Mouse (Mus musculus) cerebellum, adult 2 months (tissue): Measurements from ENCODE around the gene Spon2. TPM values are rescaled to one million over a fixed set of nuclear protein-coding genes. Genes with fewer than 3 reads are reported as not detected.

Experiments
- DNase-seq, 2 experiments: peaks; one replicate each; pipeline ENCODE4 v3.0.0; 2021
- H3K27ac ChIP-seq: fragments of 200-500 bp; 2 replicates; pipeline ENCODE4 v1.5.1; 2012; ENCODE audit warnings: low read length, control low read depth, inconsistent platforms; ENCODE audit not compliant: insufficient read depth
- H3K27me3 ChIP-seq: fragments of 200-500 bp; 2 replicates; pipeline ENCODE4 v1.6.1; 2012; ENCODE audit warnings: inconsistent platforms, mild to moderate bottlenecking, low read length, moderate library complexity; ENCODE audit not compliant: control insufficient read depth, insufficient read depth
- H3K4me1 ChIP-seq: fragments of 200-500 bp; 2 replicates; pipeline ENCODE4 v1.6.1; 2011; ENCODE audit warnings: low read length; ENCODE audit not compliant: control insufficient read depth, insufficient read depth
- H3K4me3 ChIP-seq: fragments of 200-500 bp; replicated peaks from 2 replicates; pipeline ENCODE3; 2011; ENCODE audit warnings: mild to moderate bottlenecking, low read depth, low read length, control low read depth; ENCODE audit not compliant: insufficient read depth
- CTCF ChIP-seq: fragments of 200-500 bp; IDR thresholded peaks from 2 replicates; pipeline ENCODE4 v1.5.1; 2011; ENCODE audit warnings: low read depth, mild to moderate bottlenecking, control low read depth, low read length, moderate library complexity, borderline replicate concordance; ENCODE audit not compliant: insufficient read depth
- POLR2A ChIP-seq: fragments of 200-500 bp; IDR thresholded peaks from 2 replicates; pipeline ENCODE4 v1.6.1; 2011; ENCODE audit warnings: low read length, control low read depth, borderline replicate concordance; ENCODE audit not compliant: insufficient read depth
- WGBS: fragments of 180-500 bp; shearing (Covaris S2); methylation state at CpG from one replicate; pipeline ENCODE4 v1.1.7; 2018; 5-methylcytosine and 5-hydroxymethylcytosine counted together
- polyA plus RNA-seq: library from polyadenylated mRNA; depleted of rRNA; stranded (reverse); fragments of >200 nt; gene quantifications from 2 replicates; pipeline ENCODE4 v1.2.3, GENCODE M21; 2012; rRNA removed

Spon2 gene
- polyA plus RNA-seq, result 0.21 and 0.33 TPM in 2 replicates

DNA sequence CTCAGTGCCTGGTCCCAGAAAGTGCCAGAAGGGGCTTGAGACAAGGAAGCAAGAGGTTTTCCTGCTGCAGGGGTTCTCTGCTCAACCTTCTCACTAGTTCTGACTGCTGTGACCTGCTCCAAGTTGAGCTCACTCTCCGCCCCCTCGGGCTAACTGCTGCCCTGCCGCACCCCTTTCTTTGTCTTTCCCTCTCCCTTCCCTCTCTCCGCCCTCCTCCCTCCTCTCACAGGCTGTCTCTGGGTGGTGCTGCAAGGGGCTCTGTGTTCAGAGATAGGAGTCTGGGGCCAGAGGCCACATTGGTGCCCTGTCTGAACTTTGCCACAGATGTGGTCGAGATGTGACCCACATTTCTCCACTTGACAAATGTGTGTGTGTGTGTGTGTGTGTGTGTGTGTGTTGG lies at the start of gene Spon2:
TSS of gene Spon2 (minus strand) at position 375 of the 400 bp plus-strand sequence.
- 72% methylated on average over 5 of the region's 5 CpGs for WGBS
- H3K4me3 ChIP-seq, result no peak within 1 kb of the TSS
- H3K27me3 ChIP-seq, result no peaks in the 10 kb centered on the region
- no peak within 1 kb of the TSS for H3K27ac ChIP-seq
- DNase-seq, result no peak
- peaks cover 19% of the 10 kb centered on the region for H3K4me1 ChIP-seq
- TF ChIP-seq POLR2A (no peak), CTCF (no peak)

DNA sequence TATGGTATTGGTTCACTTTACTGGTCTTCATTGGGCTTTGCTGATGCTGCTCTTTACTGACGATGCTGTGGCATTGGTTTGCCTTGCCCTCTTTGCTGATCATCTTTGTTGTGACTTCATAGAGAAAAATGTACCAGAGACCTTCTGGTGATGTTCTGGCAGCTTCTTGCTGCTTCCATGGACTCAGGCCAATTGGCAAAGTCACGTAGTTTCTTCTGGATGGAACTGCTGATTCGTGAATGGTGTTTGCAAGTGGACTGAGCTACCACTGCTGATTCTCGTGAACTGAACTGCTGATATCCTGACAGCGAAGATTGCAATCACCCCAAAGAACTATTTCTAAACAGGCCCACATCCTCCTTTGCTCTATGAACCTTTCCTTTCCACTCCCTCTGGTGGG lies 36.2 kb upstream of the Spon2 start:
- no peak for DNase-seq
- 34% methylated on average over 5 of the region's 5 CpGs for WGBS

DNA sequence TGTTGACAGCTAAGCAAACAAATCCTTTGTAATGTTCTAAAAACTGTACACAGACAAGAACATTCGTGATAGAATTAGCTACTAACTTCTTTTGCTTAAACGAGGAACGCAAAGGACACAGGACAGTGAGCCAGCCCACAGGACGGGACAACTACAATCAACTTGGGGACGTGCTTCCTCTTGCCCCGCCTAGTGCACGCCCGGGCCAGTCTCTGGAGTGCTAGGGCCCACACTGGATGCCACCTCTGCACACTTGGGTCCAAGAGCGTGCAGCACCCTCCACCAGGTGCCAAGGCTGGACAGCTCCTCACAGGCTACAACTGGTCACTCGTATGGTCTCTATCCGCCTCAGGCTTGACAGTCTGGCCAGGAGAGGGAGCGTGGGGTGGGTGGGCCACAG lies 29.9 kb upstream of the Spon2 start:
- Histone ChIP-seq H3K4me1 (peaks cover 36% of the 10 kb centered on the region), H3K27me3 (no peaks in the 10 kb centered on the region), H3K4me3 (no peak overlapping the region), H3K27ac (no peak overlapping the region)
- 61% methylated on average over 12 of the region's 12 CpGs for WGBS
- TF ChIP-seq CTCF (no peak), POLR2A (no peak)
- DNase-seq, result no peak

More for the DNA sequence above, 36.2 kb upstream of the Spon2 start:
- Histone ChIP-seq H3K27ac (no peak overlapping the region), H3K4me1 (0 out of 2 replicates have a peak, but pooled peaks cover 4% of the 10 kb centered on the region), H3K4me3 (no peak overlapping the region), H3K27me3 (no peaks in the 10 kb centered on the region)
- TF ChIP-seq CTCF, result no peak

DNA sequence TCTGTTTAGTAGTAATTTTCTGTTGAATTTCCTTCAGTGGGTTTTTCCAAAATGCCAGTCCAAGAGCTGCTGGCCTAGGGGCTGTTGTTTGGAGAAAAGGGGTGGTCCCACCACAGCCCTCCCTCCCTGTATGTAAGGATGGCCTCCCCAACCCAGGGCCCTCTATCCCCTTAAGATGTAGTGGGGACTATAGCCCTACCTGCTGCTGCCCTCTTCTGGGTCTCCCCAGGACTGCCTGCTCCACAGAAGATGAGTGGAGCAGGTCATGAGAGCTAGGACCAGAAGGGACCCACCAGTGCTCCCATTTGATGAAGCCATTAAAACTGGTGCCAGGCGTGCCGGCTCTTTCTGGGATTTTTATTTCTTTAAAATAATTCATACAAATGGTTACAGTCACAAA lies 29.1 kb upstream of the Spon2 start:
- Histone ChIP-seq H3K4me1 (peaks cover 36% of the 10 kb centered on the region), H3K4me3 (no peak overlapping the region), H3K27ac (no peak overlapping the region), H3K27me3 (no peaks in the 10 kb centered on the region)
- 41% methylated on average over 2 of the region's 2 CpGs for WGBS
- TF ChIP-seq POLR2A, result no peak
- peak; percentile 69 for TF ChIP-seq CTCF
- DNase-seq, result peak; percentile 52 to 55

DNA sequence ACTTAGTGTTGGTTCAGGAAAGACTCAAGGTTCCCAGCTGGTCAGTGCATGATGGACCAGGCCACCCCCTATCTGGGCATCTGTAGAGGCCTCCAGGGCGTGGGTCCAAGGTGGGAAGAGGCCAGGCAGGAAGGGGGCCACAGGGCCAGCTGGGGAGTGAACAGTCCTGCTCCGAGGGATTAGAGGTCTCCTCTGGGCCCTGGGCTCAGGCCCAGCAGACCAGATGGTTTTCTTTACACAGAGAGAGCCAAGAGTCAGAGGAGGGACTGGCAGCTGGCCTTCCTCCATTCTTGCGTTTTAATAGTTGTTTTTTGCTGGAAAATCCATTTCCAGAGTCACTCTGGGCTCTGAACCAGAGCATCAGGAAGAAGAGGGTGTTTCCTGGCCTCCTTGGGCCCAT lies 27.4 kb upstream of the Spon2 start:
- DNase-seq, result peak; percentile 87 to 92
- peaks cover 36% of the 10 kb centered on the region for H3K4me1 ChIP-seq
- H3K27ac ChIP-seq, result peak overlapping the region; percentile 77
- TF ChIP-seq POLR2A (no peak), CTCF (no peak)
- H3K4me3 ChIP-seq, result no peak overlapping the region
- 3% methylated on average over 3 of the region's 3 CpGs for WGBS
- H3K27me3 ChIP-seq, result no peaks in the 10 kb centered on the region

DNA sequence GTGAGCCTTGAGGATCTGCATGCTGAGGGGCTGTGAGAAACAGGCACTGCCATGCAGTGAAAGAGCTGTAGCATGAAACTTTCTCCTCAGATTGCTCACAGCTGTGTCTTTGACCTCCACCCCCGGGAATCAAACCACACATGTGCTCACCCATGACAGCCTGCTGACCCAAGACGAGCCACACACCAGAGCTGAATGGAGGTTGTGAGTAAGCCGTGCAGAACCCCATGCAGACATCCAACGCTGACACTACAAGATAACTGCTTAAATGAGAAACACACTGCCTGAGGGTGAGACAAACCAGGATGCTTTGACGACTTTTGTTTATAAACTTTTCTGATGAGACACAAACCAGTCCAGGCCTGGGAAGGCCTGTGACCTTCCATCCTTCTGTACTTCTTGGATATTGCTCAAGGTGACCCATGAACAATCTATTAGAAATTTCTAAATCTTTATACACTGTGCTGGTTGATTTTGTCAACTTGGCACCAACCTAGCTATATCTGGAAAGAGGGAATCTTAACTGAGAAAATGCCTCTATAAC lies 26.2 kb upstream of the Spon2 start:
- no peak overlapping the region for H3K4me3 ChIP-seq
- no peak for DNase-seq
- H3K27ac ChIP-seq, result no peak overlapping the region
- H3K4me1 ChIP-seq, result peaks cover 39% of the 10 kb centered on the region
- 79% methylated on average over 5 of the region's 5 CpGs for WGBS
- no peaks in the 10 kb centered on the region for H3K27me3 ChIP-seq
- TF ChIP-seq CTCF (no peak), POLR2A (no peak)

DNA sequence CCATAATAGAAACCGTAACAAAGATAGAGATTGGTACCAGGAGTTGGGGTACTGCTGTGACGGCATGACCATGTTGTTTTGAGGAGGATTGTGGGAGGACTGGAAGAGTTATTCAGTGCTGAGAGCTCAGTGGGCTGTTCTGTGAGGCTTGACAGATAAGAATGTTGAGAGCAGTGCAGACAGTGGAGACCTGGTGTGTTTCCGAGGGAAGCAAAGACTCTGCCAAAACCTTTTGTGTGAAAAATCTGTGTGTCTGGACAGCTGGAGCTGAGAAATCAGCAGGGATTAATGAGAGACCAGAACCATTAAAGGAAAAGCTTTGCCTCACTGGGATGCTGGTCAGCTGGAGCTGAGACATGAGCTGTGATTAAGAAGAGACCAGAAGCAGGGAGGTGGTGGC lies 21.7 kb upstream of the Spon2 start:
- Histone ChIP-seq H3K4me1 (peaks cover 33% of the 10 kb centered on the region), H3K27me3 (no peaks in the 10 kb centered on the region), H3K27ac (no peak overlapping the region), H3K4me3 (no peak overlapping the region)
- DNase-seq, result no peak
- WGBS, result 59% methylated on average over 3 of the region's 3 CpGs
- no peak for TF ChIP-seq POLR2A
- no peak for TF ChIP-seq CTCF

DNA sequence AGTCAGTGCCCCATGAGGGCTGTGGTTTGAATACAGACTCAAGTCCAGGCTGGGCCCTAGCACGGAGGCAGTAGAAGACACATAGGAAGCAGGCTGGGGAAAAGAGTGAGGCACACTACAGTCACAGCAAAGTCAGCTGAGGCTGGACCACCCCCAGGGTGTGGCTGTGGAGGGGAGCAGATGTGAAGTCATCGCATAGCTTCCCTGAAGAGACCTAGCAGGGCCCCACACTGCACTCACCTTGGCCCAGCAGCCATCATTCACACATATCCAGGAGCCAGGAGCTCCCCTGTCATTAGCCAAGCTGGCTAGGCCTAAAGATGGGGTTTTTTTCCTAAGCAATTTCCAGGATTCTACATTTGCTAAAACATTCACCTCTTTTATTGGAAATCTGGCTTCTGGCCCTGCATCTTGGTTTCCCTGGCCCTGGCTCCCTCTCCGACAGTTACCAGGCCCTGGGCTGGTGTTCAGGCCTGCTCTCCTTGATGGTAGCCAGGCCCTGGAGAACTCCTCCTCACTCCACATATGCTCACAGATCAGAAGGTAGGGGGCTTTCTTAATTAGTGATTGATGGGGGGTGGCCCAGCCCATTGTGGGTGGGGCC lies 21.0 kb upstream of the Spon2 start:
- no peak for TF ChIP-seq CTCF
- no peak for TF ChIP-seq POLR2A
- Histone ChIP-seq H3K27me3 (no peaks in the 10 kb centered on the region), H3K4me1 (peaks cover 29% of the 10 kb centered on the region), H3K4me3 (no peak overlapping the region), H3K27ac (no peak overlapping the region; the same call in 1 of the 2 replicates)
- WGBS, result 69% methylated on average over 3 of the region's 3 CpGs
- no peak for DNase-seq
